Mouse (Mus musculus) megakaryocyte, embryonic 14.5 days (primary cell): ENCODE data around the gene Ptgs2.

Experiments used
- FLI1 ChIP-seq: IDR thresholded peaks from 2 replicates; pipeline ENCODE4 v1.6.1; 2012; ENCODE audit warnings: low read length, inconsistent platforms, mixed read lengths
- GATA1 ChIP-seq: IDR thresholded peaks from 3 replicates; pipeline ENCODE4 v1.6.1; 2012; ENCODE audit warnings: mixed read lengths, low read length, inconsistent platforms, borderline replicate concordance

- TF ChIP-seq GATA1 (no peak), FLI1 (no peak)
These were observed 25.7 kb downstream of the Ptgs2 start for GRCm38 (mm10) chr1:150125568-150125967.
